Mouse (Mus musculus): ENCODE data around the gene Ap3m1. TPM values are rescaled to one million over a fixed set of nuclear protein-coding genes. Genes with fewer than 3 reads are reported as not detected.
A peak's percentile ranks its signal among the peaks of the same experiment; 100 is the strongest.

Ap3m1 gene
- total RNA-seq, 1 experiment from 2014 or later = 45.5 TPM

DNA sequence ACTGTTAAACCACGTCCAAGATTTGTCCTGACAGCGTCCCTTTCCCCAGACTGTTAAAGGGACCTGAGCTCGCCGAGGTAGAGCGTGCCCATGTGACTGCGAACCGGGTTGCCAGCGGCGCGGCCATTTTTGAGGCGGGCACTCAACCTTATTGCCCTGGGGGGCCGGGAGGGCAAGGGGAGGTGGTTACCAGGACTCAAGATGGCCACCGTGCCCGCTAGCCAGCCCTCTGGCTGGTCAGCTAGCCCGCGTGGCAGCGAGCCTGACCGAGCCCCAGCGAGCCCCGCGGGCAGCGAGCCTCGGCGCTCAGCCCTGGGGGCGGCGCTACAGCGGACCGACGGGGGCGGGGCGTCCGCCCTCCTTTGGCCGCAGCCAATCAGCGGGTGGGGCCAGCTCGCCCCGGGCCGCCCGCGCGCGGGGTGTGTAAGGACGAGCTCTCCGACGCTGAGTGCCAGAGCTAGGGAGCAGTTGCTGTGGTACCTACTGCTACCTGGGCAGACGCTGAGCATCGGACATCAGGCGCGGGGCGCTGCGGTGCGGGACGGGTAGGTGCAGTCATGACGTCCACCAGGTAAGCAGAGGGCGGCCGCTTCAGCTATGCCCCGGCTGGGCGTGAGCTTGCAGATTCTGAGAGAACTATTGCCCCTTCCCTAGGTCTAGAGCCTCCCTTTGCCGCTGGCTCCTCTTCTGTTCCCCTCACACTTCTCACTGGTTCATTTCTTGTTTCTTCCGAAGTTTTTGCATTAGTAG, 23.6 kb upstream of the Ap3m1 start:
- peak; percentile 85 to 90 for ATAC-seq (replicated peaks in 1 of 2; ENCODE audit: insufficient read depth in 1 of 2, low FRiP score in 2 of 2, low TSS enrichment in 1 of 2, low read depth in 1 of 2, poor library complexity in 2 of 2, severe bottlenecking in 2 of 2)

DNA sequence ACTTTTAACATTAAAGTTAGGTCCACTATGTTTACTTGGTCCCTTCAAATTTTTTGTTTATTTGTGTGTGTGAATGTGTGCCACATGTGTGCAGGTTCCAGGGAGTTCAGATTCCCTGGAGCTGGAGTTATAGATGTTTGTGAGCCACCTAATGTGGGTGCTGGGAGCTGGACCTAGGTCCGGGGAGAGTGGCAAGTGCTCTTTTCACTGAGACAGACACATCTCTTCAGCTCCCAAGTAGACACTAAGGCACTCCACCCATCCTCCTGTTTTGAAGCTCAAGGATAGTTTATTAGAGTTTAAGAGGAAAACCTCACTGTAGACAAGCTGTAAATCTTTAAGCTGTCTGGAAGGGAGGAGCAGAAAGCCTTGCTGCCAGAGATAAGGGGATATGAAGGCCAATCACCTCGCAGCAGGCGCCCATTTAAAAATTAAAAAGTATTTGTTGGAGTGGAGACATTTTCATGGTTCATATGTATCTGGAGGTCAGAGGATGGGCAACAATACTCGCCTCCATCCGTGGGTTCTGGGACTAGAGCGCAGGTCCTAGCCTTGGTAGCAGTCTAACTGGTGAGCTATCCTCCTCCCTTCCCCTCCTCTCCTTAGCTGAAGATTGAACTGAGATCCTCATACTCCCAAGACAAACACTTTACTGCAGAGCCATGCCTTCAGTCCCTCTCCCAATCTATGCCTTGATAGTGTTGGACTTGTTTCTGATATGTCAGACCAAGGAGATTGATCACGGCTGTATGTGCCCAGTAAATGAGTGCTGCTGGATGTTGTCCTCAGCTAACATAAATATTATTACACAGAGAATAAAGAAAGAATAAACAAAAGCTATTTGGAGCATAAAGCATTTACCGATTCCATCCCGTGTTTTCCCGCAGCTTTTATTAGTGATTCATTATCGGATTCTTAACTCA, 22.4 kb upstream of the Ap3m1 start:
- ATAC-seq (replicated peaks in 1 of 2; ENCODE audit: insufficient read depth in 1 of 2, low FRiP score in 2 of 2, low TSS enrichment in 1 of 2, low read depth in 1 of 2, poor library complexity in 2 of 2, severe bottlenecking in 2 of 2) = no peak

GRCm38 (mm10) chr14:21073981-21074380, 21.7 kb upstream of the Ap3m1 start:
- no peak for ATAC-seq (replicated peaks in 1 of 2; ENCODE audit: insufficient read depth in 1 of 2, low FRiP score in 2 of 2, low TSS enrichment in 1 of 2, low read depth in 1 of 2, poor library complexity in 2 of 2, severe bottlenecking in 2 of 2)

- ATAC-seq (replicated peaks in 1 of 2; ENCODE audit: insufficient read depth in 1 of 2, low FRiP score in 2 of 2, low TSS enrichment in 1 of 2, low read depth in 1 of 2, poor library complexity in 2 of 2, severe bottlenecking in 2 of 2) = no peak
Measured at GRCm38 (mm10) chr14:21069594-21069993, 17.3 kb upstream of the Ap3m1 start.

- ATAC-seq (replicated peaks in 1 of 2; ENCODE audit: insufficient read depth in 1 of 2, low FRiP score in 2 of 2, low TSS enrichment in 1 of 2, low read depth in 1 of 2, poor library complexity in 2 of 2, severe bottlenecking in 2 of 2) = no peak
Measured at GRCm38 (mm10) chr14:21065490-21066162, 13.3 kb upstream of the Ap3m1 start.

GRCm38 (mm10) chr14:21064321-21064720, 12.0 kb upstream of the Ap3m1 start:
- no peak for ATAC-seq (replicated peaks in 1 of 2; ENCODE audit: insufficient read depth in 1 of 2, low FRiP score in 2 of 2, low TSS enrichment in 1 of 2, low read depth in 1 of 2, poor library complexity in 2 of 2, severe bottlenecking in 2 of 2)

DNA sequence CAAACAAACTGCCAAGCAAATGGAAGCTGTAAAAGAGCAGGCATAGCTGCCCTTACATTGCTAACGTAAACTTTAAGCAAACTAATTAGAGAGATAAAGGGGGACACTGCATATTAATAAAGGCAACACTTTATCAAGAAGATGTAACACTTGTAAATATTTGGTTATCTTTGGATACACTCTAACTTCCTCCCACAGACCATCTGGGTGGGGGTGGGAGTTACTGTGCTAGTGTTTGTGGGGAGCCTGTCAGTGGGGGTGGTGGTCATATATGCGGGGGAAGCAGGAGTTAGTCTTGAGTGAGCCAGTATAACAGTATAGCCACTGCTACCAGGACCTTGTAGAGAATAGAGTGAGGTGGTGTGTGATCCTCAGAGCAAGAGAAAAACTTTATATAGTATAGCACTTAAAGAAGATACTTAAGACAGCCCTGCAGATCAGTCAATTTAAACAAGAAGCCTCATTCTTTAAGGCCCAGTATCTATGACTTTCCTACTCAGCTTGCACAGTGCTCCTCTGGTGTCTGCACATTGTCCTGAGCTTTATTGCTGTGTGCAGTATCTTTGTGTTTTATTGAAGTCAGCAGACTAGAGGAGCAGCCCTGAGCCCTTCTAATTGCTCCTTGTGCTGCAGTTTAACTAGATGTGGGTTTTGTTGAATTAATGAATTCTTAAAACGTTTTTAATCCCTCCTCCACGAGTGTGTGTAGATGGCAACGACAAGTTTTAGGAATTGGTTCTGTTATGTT, 10.6 kb upstream of the Ap3m1 start:
- no peak for ATAC-seq (replicated peaks in 1 of 2; ENCODE audit: insufficient read depth in 1 of 2, low FRiP score in 2 of 2, low TSS enrichment in 1 of 2, low read depth in 1 of 2, poor library complexity in 2 of 2, severe bottlenecking in 2 of 2)

DNA sequence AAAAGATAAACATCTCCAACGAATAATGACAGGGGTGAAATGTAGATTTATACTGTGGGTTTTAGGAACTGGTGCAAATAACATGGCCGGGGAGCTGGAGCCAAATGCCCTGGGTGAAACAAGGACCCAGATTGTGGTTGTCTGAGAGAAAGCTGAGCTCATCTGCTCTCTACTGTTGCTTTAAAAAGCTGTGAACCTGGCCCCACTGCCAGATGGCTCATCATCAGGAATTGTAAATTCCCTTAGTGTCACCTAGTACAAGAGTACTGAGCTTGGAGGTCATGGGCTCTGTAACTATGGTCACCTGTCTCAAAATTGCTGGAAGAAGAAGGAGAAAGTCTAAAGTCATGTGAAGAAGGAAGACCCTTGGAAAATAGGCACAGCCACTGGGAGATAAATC, 6.7 kb upstream of the Ap3m1 start:
- ATAC-seq (replicated peaks in 1 of 2; ENCODE audit: insufficient read depth in 1 of 2, low FRiP score in 2 of 2, low TSS enrichment in 1 of 2, low read depth in 1 of 2, poor library complexity in 2 of 2, severe bottlenecking in 2 of 2) = no peak

- no peak for ATAC-seq (replicated peaks in 1 of 2; ENCODE audit: insufficient read depth in 1 of 2, low FRiP score in 2 of 2, low TSS enrichment in 1 of 2, low read depth in 1 of 2, poor library complexity in 2 of 2, severe bottlenecking in 2 of 2)
Measured at GRCm38 (mm10) chr14:21053586-21053985, 1.3 kb upstream of the Ap3m1 start.

- no peak for ATAC-seq (replicated peaks in 1 of 2; ENCODE audit: insufficient read depth in 1 of 2, low FRiP score in 2 of 2, low TSS enrichment in 1 of 2, low read depth in 1 of 2, poor library complexity in 2 of 2, severe bottlenecking in 2 of 2)
Measured at GRCm38 (mm10) chr14:21053151-21053550, 843 bp upstream of the Ap3m1 start.

GRCm38 (mm10) chr14:21052781-21053130, 448 bp upstream of the Ap3m1 start:
- ATAC-seq (replicated peaks in 1 of 2; ENCODE audit: insufficient read depth in 1 of 2, low FRiP score in 2 of 2, low TSS enrichment in 1 of 2, low read depth in 1 of 2, poor library complexity in 2 of 2, severe bottlenecking in 2 of 2) = peak; percentile 12 to 17; a peak in 1 of 4 replicates

GRCm38 (mm10) chr14:21051380-21052111, 762 bp downstream of the Ap3m1 start:
- no peak for ATAC-seq (replicated peaks in 1 of 2; ENCODE audit: insufficient read depth in 1 of 2, low FRiP score in 2 of 2, low TSS enrichment in 1 of 2, low read depth in 1 of 2, poor library complexity in 2 of 2, severe bottlenecking in 2 of 2)

- no peak for ATAC-seq (replicated peaks in 1 of 2; ENCODE audit: insufficient read depth in 1 of 2, low FRiP score in 2 of 2, low TSS enrichment in 1 of 2, low read depth in 1 of 2, poor library complexity in 2 of 2, severe bottlenecking in 2 of 2)
Measured at GRCm38 (mm10) chr14:21050734-21051133, 1.6 kb downstream of the Ap3m1 start.

DNA sequence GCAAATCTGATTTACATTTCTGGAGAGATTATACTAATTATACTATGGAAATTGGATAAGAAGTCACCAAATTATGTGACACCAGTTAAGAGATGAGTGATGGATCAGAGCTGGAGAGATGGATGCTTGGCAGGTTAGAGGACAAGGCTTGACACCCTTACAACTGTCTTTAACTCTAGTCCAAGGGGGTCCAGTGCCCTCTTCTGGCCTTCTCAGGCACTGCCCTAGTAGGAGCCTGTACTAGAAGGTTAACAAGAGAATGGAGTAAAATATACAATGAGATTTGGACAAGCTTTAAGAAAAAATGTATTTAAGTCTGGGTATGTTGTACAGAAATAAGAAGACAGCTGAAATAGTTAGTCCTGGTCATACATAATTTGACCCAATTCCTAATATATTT, 3.4 kb downstream of the Ap3m1 start:
- ATAC-seq (replicated peaks in 1 of 2; ENCODE audit: insufficient read depth in 1 of 2, low FRiP score in 2 of 2, low TSS enrichment in 1 of 2, low read depth in 1 of 2, poor library complexity in 2 of 2, severe bottlenecking in 2 of 2) = no peak

GRCm38 (mm10) chr14:21047840-21048239, 4.5 kb downstream of the Ap3m1 start:
- no peak for ATAC-seq (replicated peaks in 1 of 2; ENCODE audit: insufficient read depth in 1 of 2, low FRiP score in 2 of 2, low TSS enrichment in 1 of 2, low read depth in 1 of 2, poor library complexity in 2 of 2, severe bottlenecking in 2 of 2)

DNA sequence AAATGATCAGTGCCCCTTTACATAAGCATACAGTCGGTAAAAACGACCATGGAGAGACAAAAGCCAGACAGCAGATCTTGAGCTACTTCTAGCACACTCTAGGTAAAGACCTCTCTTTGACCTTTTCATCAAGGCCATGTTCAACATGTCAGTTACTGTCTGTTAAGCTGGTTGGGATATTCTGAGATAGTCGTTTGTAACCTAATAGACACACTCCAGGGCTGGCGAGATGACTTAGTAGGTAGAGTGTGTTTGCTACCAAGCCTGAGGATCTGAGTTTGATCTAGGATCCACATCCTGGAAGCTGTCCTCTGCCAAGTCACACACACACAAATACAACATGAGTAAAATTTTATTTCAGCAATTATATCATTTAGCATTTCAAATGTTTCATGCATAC, 12.7 kb downstream of the Ap3m1 start:
- ATAC-seq (replicated peaks in 1 of 2; ENCODE audit: insufficient read depth in 1 of 2, low FRiP score in 2 of 2, low TSS enrichment in 1 of 2, low read depth in 1 of 2, poor library complexity in 2 of 2, severe bottlenecking in 2 of 2) = no peak

DNA sequence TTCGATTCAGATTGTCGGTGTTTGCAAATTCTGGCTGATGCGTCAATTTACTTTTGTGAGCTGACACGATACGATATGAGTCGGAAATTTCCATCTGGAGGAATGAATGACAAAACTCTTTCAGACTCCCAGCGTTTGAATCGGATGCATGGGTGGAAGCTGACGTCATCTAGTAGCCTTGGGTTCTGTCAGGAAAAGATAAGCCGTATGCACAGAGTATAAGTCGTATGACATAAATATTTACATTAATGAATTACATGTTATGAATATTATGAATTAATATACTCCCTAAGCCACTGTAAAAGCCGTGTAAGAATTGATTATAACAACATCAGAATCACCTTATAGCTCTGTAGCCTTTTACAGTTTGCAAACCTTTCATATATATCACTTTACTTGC, 13.2 kb downstream of the Ap3m1 start:
- ATAC-seq (replicated peaks in 1 of 2; ENCODE audit: insufficient read depth in 1 of 2, low FRiP score in 2 of 2, low TSS enrichment in 1 of 2, low read depth in 1 of 2, poor library complexity in 2 of 2, severe bottlenecking in 2 of 2) = no peak
